Mouse (Mus musculus) mouse embryonic stem cell (cell line): Measurements from ENCODE around the gene Ldb1.

Experiments
- in situ Hi-C, 2 experiments: fragments of 300-500 bp; cut with MboI; formaldehyde crosslinking; loops; 1 replicate in 1 of 2; 3 replicates in 1 of 2; pipeline ENCODE4 v1.14.3; 2019 to 2020; ENCODE audit warnings: low sequenced_read_pairs in 2 of 2, low pct_unique_long_range_greater_than_20kb in 1 of 2, mixed read lengths in 1 of 2; ENCODE audit not compliant: unreplicated experiment in 1 of 2

Gene Ldb1

DNA sequence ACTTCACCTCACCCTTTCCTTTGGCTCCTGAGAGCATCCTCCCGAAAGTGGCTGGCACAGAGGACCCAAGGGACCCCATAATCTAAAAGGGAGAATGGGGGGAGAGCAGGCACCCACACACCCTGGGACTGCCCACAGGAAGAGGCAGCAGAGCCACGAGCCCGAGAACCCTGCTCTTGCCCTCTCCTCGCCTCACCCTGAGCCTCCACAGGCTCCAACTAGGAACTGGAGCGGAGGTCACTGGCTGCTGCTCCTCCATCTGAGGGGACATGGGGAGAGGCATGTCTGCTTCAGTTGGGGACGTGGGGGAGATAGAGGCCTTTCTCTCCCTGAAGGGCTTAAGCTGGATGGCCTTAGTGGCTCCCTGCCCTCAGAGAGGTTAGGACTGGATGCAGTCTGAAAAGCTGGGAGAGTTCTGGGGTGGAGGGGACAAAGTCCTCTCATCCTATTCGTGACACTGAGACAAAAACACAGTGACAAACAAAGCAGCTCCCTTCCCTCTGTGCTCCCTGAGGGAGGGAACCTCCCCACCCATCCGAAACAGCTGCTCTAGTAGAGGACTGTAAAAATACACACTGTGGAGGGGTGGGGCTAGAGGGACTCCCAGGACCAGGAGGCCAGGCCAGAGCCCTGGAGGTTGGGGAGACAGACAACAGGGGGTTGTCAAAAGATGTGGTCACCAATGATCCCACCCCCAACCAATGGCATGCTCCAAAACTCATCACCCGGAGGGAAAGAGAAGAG lies 13.2 kb downstream of the Ldb1 start:
- in situ Hi-C loops = no loop called here

DNA sequence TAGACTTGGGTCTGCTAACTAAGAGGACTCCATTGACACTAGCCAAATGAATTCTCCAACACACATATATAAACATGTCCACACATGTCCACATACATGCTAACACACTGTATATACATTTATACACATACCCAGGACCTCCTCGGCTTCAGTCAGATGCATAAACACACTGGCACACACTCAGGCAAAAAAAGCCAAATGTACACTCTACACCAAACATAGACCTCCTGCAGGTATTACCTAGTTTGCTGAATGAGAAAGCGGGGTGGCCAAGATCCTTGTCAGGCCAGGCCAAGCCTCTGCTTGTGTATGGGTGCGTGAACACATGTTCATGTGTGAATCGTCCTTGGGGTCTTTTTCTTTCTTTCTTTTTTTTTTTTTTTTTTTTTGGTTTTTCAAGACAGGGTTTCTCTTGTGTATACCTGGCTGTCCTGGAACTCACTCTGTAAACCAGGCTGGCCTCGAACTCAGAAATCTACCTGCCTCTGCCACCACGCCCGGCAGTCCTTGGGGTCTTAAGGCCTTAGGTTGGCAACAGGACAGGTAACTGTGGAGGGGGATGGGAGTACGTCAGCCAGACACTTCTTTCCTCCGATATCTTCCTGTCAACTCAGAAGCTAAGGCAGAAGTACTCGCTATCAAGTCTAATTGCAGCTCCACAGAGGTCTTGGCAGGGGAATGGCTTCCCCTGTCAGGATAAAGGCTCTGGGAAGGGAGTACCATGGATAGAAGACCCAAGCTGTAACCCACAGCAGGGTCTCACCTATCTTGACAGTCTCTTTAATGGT lies 14.6 kb downstream of the Ldb1 start:
- in situ Hi-C loops = no loop called here

DNA sequence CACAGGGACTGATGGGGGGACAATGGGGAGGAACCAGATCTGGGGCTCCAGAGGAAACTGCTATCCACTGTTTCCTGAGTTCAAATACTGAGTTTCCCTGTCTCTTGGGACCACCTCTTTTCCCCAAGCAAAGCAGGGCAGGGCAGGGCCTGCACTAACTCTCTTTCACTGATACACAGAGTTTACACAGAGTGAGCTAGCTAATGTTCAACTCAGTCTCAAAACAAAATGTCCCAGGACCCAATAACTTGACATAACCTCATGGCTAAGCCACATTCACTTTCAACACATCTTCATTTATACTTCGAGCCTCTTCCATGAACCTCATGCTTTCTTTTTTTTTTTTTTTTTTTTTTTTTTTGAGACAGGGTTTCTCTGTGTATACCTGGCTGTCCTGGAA lies 15.4 kb downstream of the Ldb1 start:
- in situ Hi-C loops = no loop called here

DNA sequence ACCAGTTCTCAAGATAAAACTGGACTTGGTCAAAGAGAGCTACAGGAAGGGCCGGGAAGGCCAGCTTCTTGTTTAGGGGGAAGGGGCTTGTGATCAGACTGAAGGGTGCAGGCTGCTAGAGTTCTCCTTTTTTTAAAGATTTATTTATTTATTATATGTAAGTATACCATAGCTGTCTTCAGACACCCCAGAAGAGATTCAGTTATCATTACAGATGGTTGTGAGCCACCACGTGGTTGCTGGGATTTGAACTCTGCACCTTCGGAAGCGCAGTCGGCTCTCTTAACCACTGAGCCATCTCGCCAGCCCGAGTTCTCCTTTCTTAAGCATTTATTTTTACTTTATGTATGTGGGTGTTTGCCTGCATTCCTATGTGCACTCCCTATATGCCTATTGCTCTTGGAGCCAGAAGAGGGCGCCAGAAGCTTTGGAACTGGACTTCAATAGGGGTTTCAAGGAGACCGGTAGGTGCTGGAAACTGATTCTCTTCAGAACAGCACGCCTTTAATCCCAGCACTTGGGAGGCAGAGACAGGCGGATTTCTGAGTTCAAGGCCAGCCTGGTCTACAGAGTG lies 16.2 kb downstream of the Ldb1 start:
- in situ Hi-C loops = no loop called here

DNA sequence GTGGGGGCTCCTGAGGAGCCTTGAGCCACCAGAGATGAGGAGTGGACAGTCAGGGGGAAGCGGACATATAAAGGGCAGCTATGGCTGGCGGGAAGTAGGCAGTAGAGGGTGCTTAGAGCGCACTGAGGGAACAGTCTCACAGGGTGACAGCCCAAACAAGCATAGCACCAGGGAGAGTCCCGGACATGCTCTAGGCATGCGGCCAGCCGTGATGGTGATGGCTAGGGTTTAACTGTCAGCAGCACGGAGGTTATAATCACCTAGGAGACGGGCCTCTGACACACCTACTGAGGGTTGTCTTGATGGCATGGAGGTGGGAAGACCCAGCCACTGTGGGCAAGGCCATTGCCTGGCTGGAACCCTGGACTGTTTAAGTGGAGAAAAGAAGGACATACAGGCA lies 18.4 kb downstream of the Ldb1 start:
- in situ Hi-C loops = no loop called here

DNA sequence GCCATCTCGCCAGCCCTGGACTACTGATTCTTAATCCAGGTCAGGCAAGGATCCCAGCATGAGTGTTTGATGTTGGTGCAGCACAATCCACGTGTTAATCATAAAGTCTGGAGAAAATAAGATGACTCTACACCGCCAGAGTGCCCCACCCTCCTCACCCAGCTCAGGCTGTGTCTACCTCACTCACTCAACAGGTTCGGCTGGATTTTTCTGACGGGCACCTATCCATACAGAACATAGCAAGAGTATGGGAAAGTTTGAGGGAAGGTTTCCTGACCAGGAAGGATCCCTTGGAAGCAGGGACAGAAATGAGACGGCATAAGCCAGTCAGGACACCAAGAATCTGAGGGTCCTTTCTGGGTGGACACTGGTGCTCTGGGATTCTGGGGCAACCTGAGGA lies 20.1 kb downstream of the Ldb1 start:
- in situ Hi-C loops = no loop called here

DNA sequence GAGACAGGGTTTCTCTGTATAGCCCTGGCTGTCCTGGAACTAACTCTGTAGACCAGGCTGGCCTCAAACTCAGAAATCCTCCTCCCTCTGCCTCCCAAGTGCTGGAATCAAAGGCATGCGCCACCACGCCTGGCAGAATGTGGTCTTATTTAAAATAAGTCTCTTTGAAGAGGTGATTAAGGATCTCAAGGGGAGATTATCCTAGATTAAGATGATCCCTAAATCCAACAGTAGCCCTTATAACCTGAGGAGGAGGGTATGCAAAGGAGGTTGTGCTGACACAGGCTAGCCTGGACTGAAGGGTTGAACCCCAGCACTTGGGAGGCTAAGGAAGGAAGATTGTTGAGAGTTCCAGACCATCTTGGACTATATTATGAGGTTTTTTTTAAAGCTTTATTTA lies 29.0 kb downstream of the Ldb1 start:
- in situ Hi-C loops = loop anchor here in 1 of 2 experiments (10.0 kb wide), 1 partner anchor 201 kb away; the partner anchor contains the start of gene Kcnip2

DNA sequence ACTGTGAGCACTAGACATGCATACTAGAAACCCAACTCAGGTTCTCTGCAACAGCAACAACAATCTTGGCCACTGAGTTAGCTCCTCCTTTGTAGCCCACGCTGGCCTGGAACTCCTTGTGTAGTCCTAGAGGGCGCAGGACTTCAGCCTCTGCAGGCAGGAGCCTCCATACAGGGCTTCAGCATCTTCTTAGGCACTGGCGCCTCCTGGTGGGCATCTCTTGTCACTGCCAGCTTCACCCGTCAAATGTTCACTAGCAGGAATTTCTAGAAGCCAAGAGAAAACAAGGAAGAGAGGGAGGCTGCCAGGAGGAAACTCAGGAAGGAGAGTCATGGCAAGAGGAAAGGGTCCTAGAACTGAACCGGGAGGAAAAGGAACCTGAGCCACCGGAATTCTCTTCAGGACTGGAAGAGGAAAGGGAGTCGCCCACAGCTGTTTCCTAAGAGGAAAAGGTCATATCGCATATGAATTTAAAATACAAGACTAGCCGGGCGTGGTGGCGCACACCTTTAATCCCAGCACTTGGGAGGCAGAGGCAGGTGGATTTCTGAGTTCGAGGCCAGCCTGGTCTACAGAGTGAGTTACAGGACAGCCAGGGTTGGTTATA lies 30.3 kb downstream of the Ldb1 start:
- in situ Hi-C loops = loop anchor here in 1 of 2 experiments (10.0 kb wide), 1 partner anchor 200 kb away; the partner anchor contains the start of gene Kcnip2

DNA sequence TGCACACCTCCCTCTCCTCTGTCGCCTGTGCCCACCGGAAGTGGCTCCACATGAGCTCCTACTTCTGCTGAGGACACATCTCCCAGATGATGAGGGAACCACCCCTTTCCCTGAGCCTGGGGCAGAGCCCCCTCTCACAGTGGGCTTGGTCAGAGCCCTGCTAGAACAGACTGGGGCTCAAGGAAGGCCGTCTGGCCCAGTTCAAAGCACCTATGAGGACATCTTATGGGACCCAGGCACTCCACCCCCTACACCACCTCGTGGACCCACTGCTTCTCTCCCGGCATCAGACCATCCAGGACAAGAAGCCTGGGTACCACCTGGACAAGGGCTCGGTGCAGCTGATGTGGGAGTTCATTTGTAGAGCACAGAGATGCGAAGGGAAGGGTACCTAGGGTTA lies 39.3 kb downstream of the Ldb1 start:
- in situ Hi-C loops = loop anchor here in 1 of 2 experiments (10.0 kb wide), 1 partner anchor 191 kb away; the partner anchor contains the start of gene Kcnip2

DNA sequence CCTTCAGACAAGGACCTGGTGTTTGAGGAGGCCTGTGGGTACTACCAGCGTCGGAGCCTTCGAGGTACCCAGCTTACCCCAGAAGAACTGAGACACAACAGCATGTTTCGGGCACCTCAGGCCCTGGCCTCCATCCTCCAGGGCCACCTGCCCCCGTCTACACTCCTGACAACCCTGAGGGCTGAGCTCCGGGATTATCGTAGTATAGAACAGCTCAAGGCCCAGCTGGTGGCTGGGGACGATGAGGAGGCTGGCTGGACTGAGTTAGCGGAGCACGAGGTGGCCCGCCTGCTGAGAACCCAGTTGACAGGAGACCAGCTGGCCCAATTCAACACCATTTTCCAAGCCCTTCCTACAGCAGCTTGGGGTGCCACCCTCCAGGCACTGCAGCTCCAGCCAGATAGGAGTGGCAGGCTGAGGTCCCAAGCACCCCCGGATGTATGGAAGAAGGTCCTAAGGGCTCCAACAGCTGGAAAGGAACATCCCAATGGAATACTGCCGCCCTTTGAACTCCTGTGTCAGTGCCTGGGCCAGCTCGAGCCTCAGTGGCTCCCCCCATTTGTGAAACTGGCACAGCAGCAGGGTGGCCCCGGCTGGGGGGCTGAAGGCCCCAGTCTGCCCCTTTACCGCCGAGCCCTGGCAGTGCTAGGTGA lies 40.1 kb downstream of the Ldb1 start:
- in situ Hi-C loops = loop anchor here in 1 of 2 experiments (10.0 kb wide), 1 partner anchor 190 kb away; the partner anchor contains the start of gene Kcnip2

DNA sequence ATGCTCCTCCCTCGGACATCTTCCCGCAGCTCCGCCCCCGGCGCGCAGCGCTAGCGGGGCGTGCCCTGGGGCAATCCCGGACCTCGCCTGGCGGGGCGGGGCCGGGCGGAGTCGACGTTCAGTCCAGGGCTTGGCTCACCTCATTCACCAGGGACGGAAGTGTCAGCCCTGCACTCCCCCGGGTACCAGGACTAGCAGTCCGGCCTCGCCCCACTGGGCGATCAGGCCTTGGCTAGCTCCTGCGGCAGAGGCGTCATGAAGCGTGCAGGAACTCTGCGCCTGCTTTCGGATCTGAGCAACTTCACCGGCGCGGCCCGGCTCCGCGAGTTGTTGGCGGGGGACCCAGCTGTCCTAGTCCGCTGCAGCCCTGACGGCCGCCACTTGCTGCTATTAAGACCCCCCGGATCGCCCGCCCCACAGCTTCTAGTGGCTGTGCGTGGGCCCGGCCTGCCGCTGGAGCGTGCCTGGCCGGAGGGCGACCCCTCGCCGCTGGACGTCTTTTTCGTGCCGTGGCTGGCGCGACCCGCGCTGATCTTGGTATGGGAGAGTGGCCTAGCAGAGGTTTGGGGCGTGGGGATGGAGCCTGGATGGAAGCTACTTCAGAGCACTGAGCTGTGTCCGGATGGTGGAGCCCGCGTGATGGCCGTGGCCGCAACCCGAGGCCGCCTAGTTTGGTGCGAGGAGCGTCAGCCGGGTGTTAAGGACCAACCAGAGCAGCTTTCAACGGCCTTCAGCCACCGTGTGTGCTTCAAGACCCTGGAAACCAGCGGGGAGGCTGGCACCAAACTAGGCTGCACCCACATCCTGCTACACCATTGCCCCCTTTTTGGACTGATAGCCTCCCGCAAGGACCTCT lies 41.4 kb downstream of the Ldb1 start, which contains the start of gene Hps6:
Gene Hps6, plus strand, starts transcription at position 138 of the 856 bp plus-strand sequence.
- in situ Hi-C loops = loop anchor here in 1 of 2 experiments (10.0 kb wide), 1 partner anchor 189 kb away; the partner anchor contains the start of gene Kcnip2

DNA sequence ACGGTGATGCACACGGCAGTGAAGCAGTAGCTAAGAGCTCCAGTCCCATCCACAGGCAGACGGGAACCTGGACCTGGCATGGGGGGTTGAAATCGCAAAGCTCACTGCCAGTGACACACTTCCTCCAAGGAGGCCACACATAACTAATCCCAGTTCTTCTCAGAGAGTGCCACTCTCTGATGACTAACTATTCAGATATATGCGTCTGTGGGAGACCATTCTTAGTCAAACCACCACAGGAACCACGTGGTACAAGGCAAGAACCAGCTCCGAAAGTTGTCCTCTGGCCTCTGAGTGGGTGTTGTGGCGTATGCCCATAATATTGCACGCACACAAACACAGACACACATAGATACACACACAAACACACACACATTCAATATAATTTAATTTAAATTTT lies 42.7 kb downstream of the Ldb1 start:
- in situ Hi-C loops = loop anchor here in 1 of 2 experiments (10.0 kb wide), 1 partner anchor 187 kb away; the partner anchor contains the start of gene Kcnip2

DNA sequence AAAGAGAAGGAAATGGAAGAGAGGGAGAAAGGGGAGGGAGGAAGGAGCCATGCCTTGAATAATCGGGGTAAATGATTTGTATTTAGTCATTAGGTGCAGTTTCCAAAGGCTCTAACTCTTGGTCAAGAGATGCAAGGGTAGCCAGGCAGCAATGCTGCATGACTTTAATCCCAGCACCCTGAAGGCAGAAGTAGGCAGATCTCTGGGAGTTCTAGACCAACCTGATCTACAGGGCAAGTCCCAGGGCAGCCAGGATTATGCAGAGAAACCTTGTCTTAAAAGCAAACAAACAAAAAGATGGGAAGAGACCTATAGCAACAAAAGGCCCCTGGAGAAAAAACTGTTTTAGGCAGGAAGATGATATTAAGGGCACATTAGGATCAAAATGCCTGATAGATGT lies 45.6 kb downstream of the Ldb1 start:
- in situ Hi-C loops = no loop called here

DNA sequence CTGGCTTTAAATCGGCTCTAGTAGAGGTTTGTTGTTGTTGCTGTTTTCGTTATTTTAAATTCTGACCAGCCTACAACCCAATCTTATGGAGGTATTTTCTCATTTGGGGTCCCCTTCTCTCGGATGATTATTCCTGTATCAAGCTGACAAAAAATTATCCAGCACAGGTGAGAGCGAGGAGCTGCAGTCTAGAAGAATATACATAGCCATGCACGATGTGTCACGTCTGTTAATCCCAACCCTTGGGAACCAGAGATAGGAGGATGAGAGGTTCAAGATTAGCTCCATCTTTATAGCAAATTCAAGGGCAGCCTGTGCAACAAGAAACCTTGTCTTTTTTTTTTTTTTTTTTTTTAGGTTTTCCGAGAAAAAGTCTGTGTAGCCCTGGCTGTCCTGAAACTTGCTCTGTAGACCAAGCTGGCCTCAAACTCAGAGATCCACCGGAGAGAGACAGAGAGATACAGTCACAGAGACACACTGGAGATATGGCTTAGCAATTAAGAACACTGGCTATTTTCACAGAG lies 46.3 kb downstream of the Ldb1 start:
- in situ Hi-C loops = no loop called here

DNA sequence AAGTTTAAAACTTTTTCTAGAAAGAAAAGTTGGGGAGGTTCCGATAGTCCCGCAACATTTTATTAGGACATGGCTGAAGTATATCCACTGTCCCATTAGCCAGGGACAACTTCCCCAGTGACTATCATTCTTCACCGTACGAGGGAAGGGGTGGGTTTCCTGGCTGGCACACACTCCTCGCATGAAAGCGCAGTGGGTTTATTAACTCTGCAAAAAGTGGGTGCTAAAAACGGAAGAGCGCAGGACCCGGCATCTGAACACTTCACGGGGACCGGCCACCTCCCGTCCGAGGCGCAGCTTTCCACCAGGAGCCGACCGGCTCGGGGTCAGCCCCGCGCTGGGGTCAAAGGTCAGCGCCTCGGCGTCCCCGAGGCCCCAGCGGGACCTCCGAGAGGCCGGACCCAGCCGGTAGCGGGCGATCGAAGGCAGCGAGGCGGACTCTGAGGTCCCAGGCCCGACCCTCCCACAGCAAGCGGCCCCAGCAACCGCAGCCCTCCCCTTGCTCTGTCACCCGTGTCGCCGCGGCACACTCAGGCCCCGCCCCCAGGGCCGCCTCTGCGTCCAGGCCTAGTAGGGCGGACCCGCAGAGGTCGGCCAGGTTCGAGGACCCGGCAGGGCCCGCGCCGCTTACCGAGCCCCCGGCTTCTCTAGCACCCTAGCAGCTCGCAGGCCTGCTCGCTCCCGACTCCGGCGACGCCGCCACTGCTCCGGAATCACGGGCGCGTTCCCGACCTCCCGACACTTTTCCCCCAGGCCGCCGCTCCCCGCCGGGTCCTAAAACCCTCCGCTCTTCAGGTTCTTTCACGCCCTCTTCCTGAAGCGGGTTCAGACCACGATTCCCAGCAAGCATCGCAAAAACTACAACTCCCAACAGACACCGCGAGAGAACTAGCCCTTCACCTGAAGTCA lies 47.0 kb downstream of the Ldb1 start, which contains the start of gene Armh3:
Gene Armh3, minus strand, starts transcription at position 704 of the 909 bp plus-strand sequence.
- in situ Hi-C loops = no loop called here

DNA sequence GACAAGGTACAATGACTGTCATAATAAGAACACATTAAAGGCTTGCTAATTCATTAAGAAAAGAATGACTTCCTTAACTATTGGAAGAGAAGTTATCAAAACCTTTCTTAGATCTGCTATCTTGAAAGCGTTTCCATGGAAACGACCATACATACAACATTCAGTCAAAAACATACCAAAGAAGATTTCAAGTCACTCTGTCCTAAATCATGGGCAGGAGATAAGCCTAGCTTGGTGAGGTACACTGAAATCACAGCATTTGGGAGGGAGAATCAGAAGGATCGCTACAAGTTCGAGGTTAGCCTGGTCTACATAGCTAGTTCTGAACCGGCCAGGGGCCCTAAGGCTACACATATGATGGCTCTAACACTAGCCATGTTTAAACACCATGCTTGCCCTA lies 47.6 kb downstream of the Ldb1 start:
- in situ Hi-C loops = no loop called here
